Mouse (Mus musculus) liver, embryonic 14.5 days (tissue): ENCODE measurements around the gene E130114P18Rik.

Experiments
- CTCF ChIP-seq: IDR thresholded peaks from 2 replicates; pipeline ENCODE4 v1.5.1; 2016; ENCODE audit warnings: antibody characterized with exemption, low read depth, control low read depth
- EP300 ChIP-seq: IDR thresholded peaks from 2 replicates; pipeline ENCODE4 v1.6.1; 2016; ENCODE audit warnings: antibody characterized with exemption, low read depth

DNA sequence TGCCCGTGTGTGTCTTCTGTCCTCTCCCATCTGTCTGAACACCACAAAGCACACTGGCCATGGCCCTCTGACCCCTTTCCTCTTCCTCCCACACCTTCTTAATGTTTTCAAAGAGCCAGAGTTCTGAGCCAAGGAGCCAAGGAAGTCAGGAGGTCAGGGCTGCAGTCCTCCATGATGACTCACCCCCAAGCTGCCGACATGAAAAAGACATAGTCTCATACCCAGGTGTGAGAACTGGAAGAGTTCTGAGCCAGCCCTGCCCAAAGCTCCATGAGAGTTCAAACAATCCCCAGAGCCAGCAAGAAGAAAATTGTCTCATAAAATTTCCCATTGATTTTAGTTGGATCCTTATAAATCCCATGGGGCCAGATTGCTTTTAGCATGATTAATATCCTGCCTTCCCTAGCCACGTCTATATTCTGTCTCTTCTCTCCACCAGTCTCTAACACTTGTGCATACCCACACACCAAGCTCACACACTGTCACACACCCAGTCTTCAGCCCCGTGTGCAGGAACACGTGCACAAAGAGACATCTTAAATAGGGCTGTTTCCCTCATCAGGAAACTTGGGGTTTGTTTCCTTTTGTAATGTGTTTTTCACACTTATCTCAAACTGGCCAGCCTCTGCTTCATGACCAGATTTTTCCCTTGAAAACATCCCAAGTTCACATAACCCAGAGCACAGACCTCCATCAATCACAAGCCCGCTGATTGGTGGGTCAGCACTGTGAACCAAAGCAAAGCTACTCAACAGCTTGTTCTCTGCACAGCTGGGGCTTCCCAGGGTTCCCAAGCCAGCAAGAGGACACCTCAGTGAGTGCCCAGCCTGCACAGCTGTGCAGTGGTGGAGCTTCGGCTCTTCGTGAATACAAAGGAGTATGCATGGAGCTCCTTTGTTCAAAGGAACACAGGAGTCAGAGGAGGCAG is 88.2 kb downstream of the E130114P18Rik start:
- TF ChIP-seq CTCF, result no peak
- no peak for TF ChIP-seq EP300
